Mouse (Mus musculus) CH12.LX (cell line): Measurements from ENCODE around the gene Thoc3.

Experiments
- CHD2 ChIP-seq: IDR thresholded peaks from 2 replicates; pipeline ENCODE4 v1.6.1; 2011; ENCODE audit warnings: low read length, improper control_type of control experiment
- CTCF ChIP-seq, 2 experiments: IDR thresholded peaks in 1 of 2; conservative IDR thresholded peaks in 1 of 2; 2 replicates each; pipeline ENCODE4 v1.5.1; 2011 to 2012; ENCODE audit warnings: low read depth in 2 of 2, low read length in 2 of 2, improper control_type of control experiment in 1 of 2, inconsistent platforms in 1 of 2, mild to moderate bottlenecking in 1 of 2, moderate library complexity in 1 of 2
- E2F4 ChIP-seq: IDR thresholded peaks from 2 replicates; pipeline ENCODE4 v1.6.1; 2011; ENCODE audit warnings: low read depth, low read length, improper control_type of control experiment; ENCODE audit not compliant: insufficient replicate concordance
- EP300 ChIP-seq: IDR thresholded peaks from 2 replicates; pipeline ENCODE4 v1.6.1; 2011; ENCODE audit warnings: low read length, improper control_type of control experiment
- HCFC1 ChIP-seq: IDR thresholded peaks from 2 replicates; pipeline ENCODE4 v1.6.1; 2012; ENCODE audit warnings: low read depth, mild to moderate bottlenecking, inconsistent platforms, low read length, improper control_type of control experiment
- JUND ChIP-seq: conservative IDR thresholded peaks from 2 replicates; pipeline ENCODE4 v1.6.1; 2011; ENCODE audit warnings: low read depth, low read length, improper control_type of control experiment
- KAT2A ChIP-seq: IDR thresholded peaks from 2 replicates; pipeline ENCODE4 v1.6.1; 2012; ENCODE audit warnings: low read length, improper control_type of control experiment, inconsistent platforms; ENCODE audit not compliant: insufficient replicate concordance
- NELFE ChIP-seq: IDR thresholded peaks from 2 replicates; pipeline ENCODE4 v1.6.1; 2011; ENCODE audit warnings: low read depth, low read length, improper control_type of control experiment
- POLR2A ChIP-seq: IDR thresholded peaks from 2 replicates; pipeline ENCODE4 v1.6.1; 2011; ENCODE audit warnings: low read depth, mild to moderate bottlenecking, improper control_type of control experiment, low read length
- RCOR1 ChIP-seq: conservative IDR thresholded peaks from 2 replicates; pipeline ENCODE4 v1.6.1; 2012; ENCODE audit warnings: low read depth, mild to moderate bottlenecking, inconsistent platforms, low read length, improper control_type of control experiment
- UBTF ChIP-seq: IDR thresholded peaks from 2 replicates; pipeline ENCODE4 v1.6.1; 2012; ENCODE audit warnings: low read depth, mild to moderate bottlenecking, inconsistent platforms, low read length, improper control_type of control experiment, moderate library complexity
- ZC3H11A ChIP-seq: IDR thresholded peaks from 2 replicates; pipeline ENCODE4 v1.6.1; 2012; ENCODE audit warnings: low read depth, mild to moderate bottlenecking, inconsistent platforms, low read length, improper control_type of control experiment
- ZKSCAN1 ChIP-seq: IDR thresholded peaks from 2 replicates; pipeline ENCODE4 v1.6.1; 2012; ENCODE audit warnings: low read depth, inconsistent platforms, low read length, improper control_type of control experiment, borderline replicate concordance

- TF ChIP-seq POLR2A (no peak), EP300 (no peak), CTCF (conservative IDR thresholded peaks at IDR 0.05 in 1 of 2, IDR thresholded peaks at IDR 0.05 in 1 of 2; ENCODE audit: low read depth in 2 of 2, low read length in 2 of 2) (no peak), E2F4 (no peak), CHD2 (no peak), RCOR1 (no peak), KAT2A (no peak), JUND (no peak), NELFE (no peak), ZC3H11A (no peak), UBTF (no peak), ZKSCAN1 (no peak), HCFC1 (no peak)
Measured at GRCm38 (mm10) chr13:54481498-54481897, 12.8 kb upstream of the Thoc3 start.
